Mouse (Mus musculus) liver, embryonic 16.5 days (tissue): ENCODE measurements at regions not wholly inside any gene's neighbourhood (a gene's known extent, or its start where the extent isn't known, plus 50 kb on each side); places are given as distances from the start of the nearest gene placed in this dataset.

Source experiments
- ATAC-seq: fragments of 200-750 bp; cut with Nextera tagmentation; 2 replicates; pipeline ENCODE4 v1.8.0; 2017; ENCODE audit warnings: low read depth, mild to moderate bottlenecking, moderate number of reproducible peaks, moderate library complexity
- H3K27ac ChIP-seq: fragments of 300-500 bp; sonication (generic); 2 replicates; pipeline ENCODE4 v1.5.1; 2014; ENCODE audit warnings: mild to moderate bottlenecking, low read length
- H3K27me3 ChIP-seq: fragments of 300-500 bp; sonication (generic); 2 replicates; pipeline ENCODE4 v1.6.1; 2014; ENCODE audit warnings: low read depth, low read length, mixed read lengths; ENCODE audit not compliant: control insufficient read depth, insufficient read depth
- H3K36me3 ChIP-seq: fragments of 300-500 bp; sonication (generic); 2 replicates; pipeline ENCODE4 v1.6.1; 2014; ENCODE audit warnings: mild to moderate bottlenecking; ENCODE audit not compliant: control insufficient read depth, insufficient read depth
- H3K4me1 ChIP-seq: fragments of 300-500 bp; sonication (generic); 2 replicates; pipeline ENCODE4 v1.6.1; 2014; ENCODE audit warnings: low read depth, low read length, mixed read lengths; ENCODE audit not compliant: control insufficient read depth
- H3K4me2 ChIP-seq: fragments of 300-500 bp; sonication (generic); 2 replicates; pipeline ENCODE4 v1.6.1; 2014; ENCODE audit warnings: low read depth, low read length, mixed read lengths
- H3K4me3 ChIP-seq: fragments of 300-500 bp; sonication (generic); 2 replicates; pipeline ENCODE4 v1.5.1; 2014; ENCODE audit warnings: low read depth, mild to moderate bottlenecking, low read length
- H3K9ac ChIP-seq: fragments of 300-500 bp; sonication (generic); 2 replicates; pipeline ENCODE4 v1.6.1; 2014; ENCODE audit warnings: low read depth, low read length
- H3K9me3 ChIP-seq: fragments of 300-500 bp; sonication (generic); replicated peaks from 2 replicates; pipeline ENCODE4 v1.6.1; 2016; ENCODE audit warnings: low read length; ENCODE audit not compliant: control insufficient read depth
- WGBS: fragments of 180-500 bp; shearing (Covaris S2); extraction: QIAGEN DNeasy Blood & Tissue Kit; methylation state at CpG from one replicate; pipeline ENCODE4 v1.1.7; 2014; ENCODE audit not compliant: insufficient replicate concordance; 5-methylcytosine and 5-hydroxymethylcytosine counted together

DNA sequence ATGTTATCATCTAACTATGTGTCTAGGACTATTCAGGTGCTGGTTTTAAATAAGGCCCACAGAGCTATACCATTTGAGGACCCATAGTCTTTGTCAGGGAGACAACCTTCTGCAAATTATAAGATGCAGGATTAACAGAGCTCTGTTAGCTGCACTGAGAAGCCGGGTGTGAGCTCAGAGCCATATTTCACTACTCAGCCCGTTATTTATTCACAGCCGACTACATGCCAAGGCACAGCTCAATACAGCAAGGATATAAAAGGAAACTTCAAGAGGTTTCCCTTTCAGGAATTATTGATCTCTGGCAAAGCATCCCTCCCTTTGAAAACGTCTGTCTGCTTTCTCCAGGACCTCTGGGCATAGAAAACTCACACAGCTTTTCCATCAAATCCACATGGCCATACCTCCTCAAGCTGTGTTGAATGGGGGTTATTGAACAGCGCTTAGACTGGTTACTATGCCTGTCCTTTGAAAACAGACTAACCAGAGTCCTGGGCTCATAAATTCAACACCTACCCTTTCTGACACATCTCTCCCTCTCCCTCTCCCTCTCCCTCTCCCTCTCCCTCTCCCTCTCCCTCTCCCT is 78.7 kb upstream of the Basp1 start:
- ATAC-seq = no peak

DNA sequence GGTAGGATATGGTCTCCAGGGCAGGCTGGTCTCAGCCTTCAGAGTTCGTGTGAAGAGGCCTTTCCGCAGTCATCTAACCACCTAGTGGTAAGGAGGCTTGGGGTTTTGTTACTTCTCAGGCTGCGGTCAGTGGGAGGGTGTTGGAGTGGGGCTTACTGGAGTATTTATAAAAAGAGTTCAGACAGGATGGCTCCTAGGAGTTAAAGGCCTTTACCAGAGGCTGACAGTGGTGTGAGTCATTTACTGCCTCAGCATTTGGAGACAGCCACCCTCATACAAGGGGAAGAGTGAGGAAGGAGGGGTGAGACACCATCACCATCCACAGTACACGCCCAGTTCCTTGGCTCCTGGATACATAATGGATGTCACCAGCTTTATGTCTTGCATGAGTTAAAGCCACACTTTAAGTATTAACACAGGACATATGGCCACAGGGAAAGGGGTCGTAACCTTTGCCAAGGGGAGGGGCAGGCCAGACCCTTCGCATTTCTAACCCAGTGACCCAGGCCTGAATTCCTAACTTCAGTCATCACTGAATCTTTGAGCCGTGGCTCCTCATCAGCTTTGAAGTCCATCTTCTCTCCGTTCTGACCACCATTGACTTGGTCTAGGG is 81.2 kb upstream of the Basp1 start:
- Histone ChIP-seq H3K9ac (no peak overlapping the region), H3K4me3 (no peak overlapping the region), H3K36me3 (no peaks in the 10 kb centered on the region), H3K9me3 (no peaks in the 10 kb centered on the region), H3K4me1 (no peaks in the 10 kb centered on the region; the same call in 1 of the 2 replicates), H3K4me2 (no peak overlapping the region), H3K27ac (no peak overlapping the region), H3K27me3 (no peaks in the 10 kb centered on the region)
- ATAC-seq = no peak
- 62% methylated on average over 8 of the region's 8 CpGs for WGBS

More for the DNA sequence above, 78.7 kb upstream of the Basp1 start:
- 56% methylated on average over 5 of the region's 5 CpGs for WGBS
- H3K4me1 ChIP-seq = no peaks in the 10 kb centered on the region; the same call in 1 of the 2 replicates
- no peaks in the 10 kb centered on the region for H3K27me3 ChIP-seq
- H3K36me3 ChIP-seq = no peaks in the 10 kb centered on the region
- no peak overlapping the region for H3K9ac ChIP-seq
- no peak overlapping the region for H3K4me3 ChIP-seq
- no peak overlapping the region for H3K27ac ChIP-seq
- no peak overlapping the region for H3K4me2 ChIP-seq
- no peaks in the 10 kb centered on the region for H3K9me3 ChIP-seq

DNA sequence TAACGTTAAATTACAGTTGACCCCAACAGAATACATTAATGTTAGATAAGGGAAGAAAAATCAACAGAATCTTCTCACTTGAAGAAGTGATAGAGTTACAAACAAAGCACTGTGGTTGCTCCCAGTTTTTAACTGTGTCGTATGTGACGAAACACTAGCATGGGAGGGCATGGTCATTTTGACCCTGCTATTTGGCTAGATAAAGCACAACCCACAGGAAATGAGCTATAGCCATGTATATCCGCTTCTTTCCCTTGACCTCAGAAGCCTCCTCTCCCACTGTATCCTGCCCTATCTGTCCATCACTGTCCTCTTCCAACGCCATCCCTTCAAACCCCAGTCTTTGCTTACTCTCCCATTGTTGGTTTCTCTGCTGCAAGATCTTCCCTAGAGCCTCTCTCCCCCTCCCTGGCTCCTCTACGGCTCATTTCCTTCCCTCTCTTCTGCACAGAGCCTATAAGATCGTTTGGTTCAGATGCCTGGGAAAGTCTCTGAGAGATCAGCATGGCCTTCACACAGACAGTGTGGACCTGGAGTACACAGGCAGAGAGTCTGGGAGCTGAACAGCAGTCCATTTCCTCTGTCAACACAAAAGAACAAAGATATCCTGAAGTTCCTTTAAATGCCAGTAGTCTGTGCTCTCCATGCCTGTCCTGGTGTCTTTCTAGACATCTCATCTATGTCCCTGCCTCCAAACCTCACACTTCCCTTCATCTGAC is 82.5 kb upstream of the Basp1 start:
- WGBS = 23% methylated on average over 7 of the region's 7 CpGs
- Histone ChIP-seq H3K4me1 (no peaks in the 10 kb centered on the region; the same call in 1 of the 2 replicates), H3K9me3 (no peaks in the 10 kb centered on the region), H3K4me2 (no peak overlapping the region), H3K4me3 (no peak overlapping the region), H3K9ac (no peak overlapping the region), H3K27ac (no peak overlapping the region), H3K27me3 (no peaks in the 10 kb centered on the region), H3K36me3 (no peaks in the 10 kb centered on the region)
- peak; percentile 21; the same call in 1 of the 2 replicates for ATAC-seq

DNA sequence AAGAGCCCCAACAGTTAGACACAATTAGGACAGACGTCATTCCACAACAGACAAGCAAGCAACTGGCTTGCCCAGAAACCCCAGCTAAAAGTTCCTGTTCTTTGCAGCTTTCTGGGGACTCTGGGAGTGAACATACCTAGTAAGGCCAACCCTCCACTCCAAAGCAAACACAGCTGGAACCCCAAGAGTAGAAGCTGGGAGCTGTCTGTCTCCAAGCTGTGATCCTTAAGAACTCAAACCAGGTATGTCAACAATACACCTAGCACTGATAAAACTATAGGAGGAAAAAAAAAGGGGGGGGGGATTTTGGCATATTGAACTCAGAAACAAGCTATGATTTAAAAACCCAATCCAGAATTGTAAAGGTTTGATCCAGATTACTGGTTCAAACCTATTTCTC is 84.2 kb upstream of the Basp1 start:
- Histone ChIP-seq H3K4me1 (no peaks in the 10 kb centered on the region; the same call in 1 of the 2 replicates), H3K27ac (no peak overlapping the region), H3K36me3 (no peaks in the 10 kb centered on the region), H3K9ac (no peak overlapping the region), H3K27me3 (no peaks in the 10 kb centered on the region), H3K4me3 (no peak overlapping the region), H3K4me2 (no peak overlapping the region), H3K9me3 (no peaks in the 10 kb centered on the region)
- WGBS = 35% methylated on average over 1 of the region's 1 CpGs
- no peak for ATAC-seq

DNA sequence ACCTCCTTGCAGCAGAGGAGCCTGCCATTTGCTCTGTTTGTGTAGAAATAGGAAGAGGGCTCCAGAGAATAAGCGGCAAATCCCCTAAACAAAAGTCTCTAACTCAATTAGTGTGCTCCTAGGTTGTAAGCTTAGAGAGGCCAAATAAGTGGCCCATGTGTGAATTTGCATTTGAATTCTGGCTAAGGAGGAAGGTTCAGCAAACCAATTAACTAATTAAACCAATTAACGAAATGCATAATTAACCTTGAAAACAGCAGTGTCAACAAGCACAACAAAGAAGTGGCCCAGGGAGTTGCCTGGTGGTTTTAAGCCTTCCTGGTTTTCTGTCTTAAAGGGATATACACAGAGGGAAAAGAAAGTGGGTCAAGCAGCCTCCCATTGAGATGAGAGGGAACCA is 84.9 kb upstream of the Basp1 start:
- Histone ChIP-seq H3K9ac (no peak overlapping the region), H3K9me3 (no peaks in the 10 kb centered on the region), H3K27ac (no peak overlapping the region), H3K4me1 (no peaks in the 10 kb centered on the region; the same call in 1 of the 2 replicates), H3K36me3 (no peaks in the 10 kb centered on the region), H3K4me2 (no peak overlapping the region), H3K27me3 (no peaks in the 10 kb centered on the region), H3K4me3 (no peak overlapping the region)
- ATAC-seq = no peak
- WGBS = 68% methylated on average over 2 of the region's 2 CpGs

DNA sequence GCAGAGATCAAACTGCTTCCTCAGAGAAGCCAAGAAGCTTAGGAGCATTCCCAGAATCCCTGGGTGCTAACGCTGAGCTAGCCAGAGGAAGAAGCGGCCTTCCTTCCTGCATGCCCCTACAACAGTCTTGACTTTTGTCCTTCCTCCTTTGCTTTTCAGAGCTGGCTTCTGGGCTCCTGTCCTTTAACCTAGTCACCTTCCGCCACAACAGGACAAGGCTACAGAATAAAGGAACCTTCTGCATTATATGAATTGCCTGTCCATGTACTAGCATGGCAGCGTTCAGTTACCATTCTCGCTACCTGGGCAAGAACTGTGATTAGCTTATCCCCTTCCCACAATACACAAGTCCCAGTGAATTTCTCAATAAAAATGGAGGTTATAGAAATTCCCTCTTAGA is 88.9 kb upstream of the Basp1 start:
- Histone ChIP-seq H3K36me3 (no peaks in the 10 kb centered on the region), H3K4me3 (no peak overlapping the region), H3K4me1 (no peaks in the 10 kb centered on the region), H3K27me3 (no peaks in the 10 kb centered on the region), H3K27ac (no peak overlapping the region), H3K4me2 (no peak overlapping the region), H3K9me3 (no peaks in the 10 kb centered on the region), H3K9ac (no peak overlapping the region)
- 0 out of 2 replicates have a peak, but pooled peaks have one; percentile 24 for ATAC-seq
- WGBS = 48% methylated on average over 5 of the region's 5 CpGs

DNA sequence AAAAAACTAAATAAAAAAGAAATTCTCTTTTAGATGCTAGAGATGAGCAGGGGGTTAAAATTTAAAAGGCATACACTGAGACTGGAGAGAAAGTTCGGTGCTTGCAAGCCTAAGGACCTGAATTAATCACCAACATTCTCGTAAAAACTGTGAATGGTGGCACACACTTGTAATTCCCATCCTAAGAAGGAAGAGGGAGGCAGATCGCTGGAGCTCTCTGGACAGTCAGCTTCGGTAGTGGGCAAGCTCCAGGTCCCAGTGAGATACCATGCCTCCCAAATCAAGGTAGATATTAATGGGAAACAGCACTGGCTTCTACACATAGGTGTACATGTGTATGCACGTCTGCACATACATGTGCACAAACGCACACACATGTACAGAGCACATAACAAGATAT is 89.5 kb upstream of the Basp1 start:
- WGBS = 58% methylated on average over 6 of the region's 6 CpGs
- H3K36me3 ChIP-seq = no peaks in the 10 kb centered on the region
- no peak for ATAC-seq

DNA sequence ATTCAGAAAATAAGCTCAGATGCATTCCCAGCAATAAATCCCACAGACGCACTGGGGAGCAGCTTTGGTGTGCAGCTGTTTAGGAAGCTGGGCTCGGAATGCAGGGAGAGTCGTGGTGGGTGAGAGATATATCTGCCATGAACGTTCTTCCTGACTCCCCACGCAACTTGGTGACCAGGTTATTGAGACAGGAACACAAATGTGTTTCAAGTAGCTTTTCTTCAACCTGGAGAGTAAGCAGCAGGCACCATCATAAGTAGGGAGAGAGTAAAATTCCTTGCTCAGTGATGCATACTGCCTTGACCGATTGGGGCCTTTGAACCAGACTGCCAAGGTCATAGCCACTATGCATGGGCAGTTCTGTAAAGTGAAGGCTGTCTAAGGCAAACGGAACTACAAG is 95.6 kb upstream of the Basp1 start:
- H3K9me3 ChIP-seq = no peaks in the 10 kb centered on the region
- H3K4me2 ChIP-seq = no peak overlapping the region
- H3K9ac ChIP-seq = no peak overlapping the region
- 49% methylated on average over 7 of the region's 7 CpGs for WGBS
- H3K4me3 ChIP-seq = no peak overlapping the region
- no peak for ATAC-seq
- no peaks in the 10 kb centered on the region for H3K4me1 ChIP-seq
- H3K27me3 ChIP-seq = no peaks in the 10 kb centered on the region
- no peak overlapping the region for H3K27ac ChIP-seq
- no peaks in the 10 kb centered on the region for H3K36me3 ChIP-seq

More for the DNA sequence above, 89.5 kb upstream of the Basp1 start:
- no peaks in the 10 kb centered on the region for H3K4me1 ChIP-seq
- no peak overlapping the region for H3K27ac ChIP-seq
- H3K9me3 ChIP-seq = no peaks in the 10 kb centered on the region
- no peak overlapping the region for H3K4me3 ChIP-seq
- H3K9ac ChIP-seq = no peak overlapping the region
- H3K4me2 ChIP-seq = no peak overlapping the region
- no peaks in the 10 kb centered on the region for H3K27me3 ChIP-seq

DNA sequence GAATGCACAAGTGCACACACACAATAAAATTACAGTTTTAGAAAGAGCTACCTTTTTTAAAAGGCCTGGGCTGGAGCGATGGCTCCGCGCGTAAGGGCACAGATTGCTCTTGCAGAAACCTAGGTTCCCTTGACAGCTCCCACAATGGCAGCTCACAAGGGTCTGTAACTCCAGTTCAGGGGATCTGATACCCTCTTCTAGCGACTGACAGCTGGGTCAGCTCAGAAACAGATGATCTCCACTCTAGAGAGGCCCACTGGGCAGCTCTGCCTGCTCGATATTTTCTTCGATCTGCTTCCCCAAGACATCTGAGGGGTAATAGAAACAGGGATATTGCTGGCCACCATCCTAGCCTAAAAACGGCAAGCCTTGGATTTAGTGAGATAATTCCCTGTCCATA is 96.0 kb upstream of the Basp1 start:
- H3K9me3 ChIP-seq = no peaks in the 10 kb centered on the region
- WGBS = 69% methylated on average over 8 of the region's 8 CpGs
- H3K27ac ChIP-seq = no peak overlapping the region
- H3K9ac ChIP-seq = no peak overlapping the region
- H3K27me3 ChIP-seq = no peaks in the 10 kb centered on the region
- ATAC-seq = no peak
- H3K4me3 ChIP-seq = no peak overlapping the region
- H3K4me2 ChIP-seq = no peak overlapping the region
- no peaks in the 10 kb centered on the region for H3K4me1 ChIP-seq
- H3K36me3 ChIP-seq = no peaks in the 10 kb centered on the region
